Mouse (Mus musculus): ENCODE data around the gene Dlgap4. TPM values are rescaled to one million over a fixed set of nuclear protein-coding genes. Genes with fewer than 3 reads are reported as not detected.

The Dlgap4 gene
- polyA plus RNA-seq, 1 experiment from 2014 or later, result 137 TPM

GRCm38 (mm10) chr2:156645145-156645544 lies 31.6 kb downstream of the Dlgap4 start:
- Histone ChIP-seq H3K36me3 (no peaks in the 10 kb centered on the region), H3K27me3 (no peaks in the 10 kb centered on the region), H3K9ac (no peak overlapping the region), H3K27ac (no peak overlapping the region), H3K4me1 (no peaks in the 10 kb centered on the region), H3K4me2 (replicated peaks) (no peak overlapping the region), H3K4me3 (no peak overlapping the region), H3K9me3 (no peaks in the 10 kb centered on the region)
- ATAC-seq (ENCODE audit: insufficient number of reproducible peaks, insufficient read depth, low FRiP score, low TSS enrichment), result no peak
- WGBS, result 60% methylated on average over 6 of the region's 6 CpGs

GRCm38 (mm10) chr2:156646877-156647276 lies 33.4 kb downstream of the Dlgap4 start:
- Histone ChIP-seq H3K36me3 (no peaks in the 10 kb centered on the region), H3K4me3 (no peak overlapping the region), H3K9ac (no peak overlapping the region), H3K4me2 (replicated peaks) (no peak overlapping the region), H3K27me3 (no peaks in the 10 kb centered on the region), H3K4me1 (no peaks in the 10 kb centered on the region), H3K27ac (no peak overlapping the region), H3K9me3 (no peaks in the 10 kb centered on the region)
- WGBS, result 74% methylated on average over 5 of the region's 5 CpGs
- no peak for ATAC-seq (ENCODE audit: insufficient number of reproducible peaks, insufficient read depth, low FRiP score, low TSS enrichment)

- ATAC-seq (ENCODE audit: insufficient number of reproducible peaks, insufficient read depth, low FRiP score, low TSS enrichment), result no peak
- 66% methylated on average over 5 of the region's 5 CpGs for WGBS
Measured at GRCm38 (mm10) chr2:156648042-156648441, 34.5 kb downstream of the Dlgap4 start.

GRCm38 (mm10) chr2:156649450-156649849 lies 35.9 kb downstream of the Dlgap4 start:
- 76% methylated on average over 5 of the region's 5 CpGs for WGBS
- Histone ChIP-seq H3K4me2 (replicated peaks) (no peak overlapping the region), H3K4me3 (no peak overlapping the region), H3K27ac (no peak overlapping the region), H3K9me3 (no peaks in the 10 kb centered on the region), H3K36me3 (no peaks in the 10 kb centered on the region), H3K4me1 (no peaks in the 10 kb centered on the region), H3K9ac (no peak overlapping the region), H3K27me3 (no peaks in the 10 kb centered on the region)
- no peak for ATAC-seq (ENCODE audit: insufficient number of reproducible peaks, insufficient read depth, low FRiP score, low TSS enrichment)

More at GRCm38 (mm10) chr2:156648042-156648441, 34.5 kb downstream of the Dlgap4 start:
- Histone ChIP-seq H3K27me3 (no peaks in the 10 kb centered on the region), H3K9me3 (no peaks in the 10 kb centered on the region), H3K4me1 (no peaks in the 10 kb centered on the region), H3K27ac (no peak overlapping the region), H3K9ac (no peak overlapping the region), H3K36me3 (no peaks in the 10 kb centered on the region), H3K4me3 (no peak overlapping the region), H3K4me2 (replicated peaks) (no peak overlapping the region)

- no peak for ATAC-seq (ENCODE audit: insufficient number of reproducible peaks, insufficient read depth, low FRiP score, low TSS enrichment)
- WGBS, result 78% methylated on average over 6 of the region's 6 CpGs
Measured at GRCm38 (mm10) chr2:156651019-156651418, 37.5 kb downstream of the Dlgap4 start.

GRCm38 (mm10) chr2:156652841-156653240 lies 39.3 kb downstream of the Dlgap4 start:
- no peak for ATAC-seq (ENCODE audit: insufficient number of reproducible peaks, insufficient read depth, low FRiP score, low TSS enrichment)
- H3K9ac ChIP-seq, result no peak overlapping the region
- H3K4me2 ChIP-seq (replicated peaks), result no peak overlapping the region
- H3K4me3 ChIP-seq, result no peak overlapping the region
- H3K9me3 ChIP-seq, result no peaks in the 10 kb centered on the region
- no peaks in the 10 kb centered on the region for H3K27me3 ChIP-seq
- H3K4me1 ChIP-seq, result no peaks in the 10 kb centered on the region
- no peak overlapping the region for H3K27ac ChIP-seq
- no peaks in the 10 kb centered on the region for H3K36me3 ChIP-seq
- 9% methylated on average over 8 of the region's 8 CpGs for WGBS

More at GRCm38 (mm10) chr2:156651019-156651418, 37.5 kb downstream of the Dlgap4 start:
- Histone ChIP-seq H3K4me2 (replicated peaks) (no peak overlapping the region), H3K27ac (no peak overlapping the region), H3K27me3 (no peaks in the 10 kb centered on the region), H3K9me3 (no peaks in the 10 kb centered on the region), H3K4me1 (no peaks in the 10 kb centered on the region), H3K36me3 (no peaks in the 10 kb centered on the region), H3K9ac (no peak overlapping the region), H3K4me3 (no peak overlapping the region)

- Histone ChIP-seq H3K27me3 (no peaks in the 10 kb centered on the region), H3K9ac (no peak overlapping the region), H3K4me2 (replicated peaks) (no peak overlapping the region), H3K36me3 (no peaks in the 10 kb centered on the region), H3K27ac (no peak overlapping the region), H3K4me3 (no peak overlapping the region), H3K4me1 (no peaks in the 10 kb centered on the region), H3K9me3 (no peaks in the 10 kb centered on the region)
- WGBS, result 65% methylated on average over 5 of the region's 5 CpGs
- no peak for ATAC-seq (ENCODE audit: insufficient number of reproducible peaks, insufficient read depth, low FRiP score, low TSS enrichment)
Measured at GRCm38 (mm10) chr2:156654148-156654547, 40.6 kb downstream of the Dlgap4 start.

GRCm38 (mm10) chr2:156655626-156656025 lies 42.1 kb downstream of the Dlgap4 start:
- H3K4me1 ChIP-seq, result no peaks in the 10 kb centered on the region
- no peak overlapping the region for H3K4me2 ChIP-seq (replicated peaks)
- WGBS, result 62% methylated on average over 5 of the region's 5 CpGs
- no peak overlapping the region for H3K27ac ChIP-seq
- ATAC-seq (ENCODE audit: insufficient number of reproducible peaks, insufficient read depth, low FRiP score, low TSS enrichment), result no peak
- no peak overlapping the region for H3K9ac ChIP-seq
- H3K4me3 ChIP-seq, result no peak overlapping the region
- no peaks in the 10 kb centered on the region for H3K27me3 ChIP-seq
- no peaks in the 10 kb centered on the region for H3K9me3 ChIP-seq
- no peaks in the 10 kb centered on the region for H3K36me3 ChIP-seq

GRCm38 (mm10) chr2:156657522-156657921 lies 44.0 kb downstream of the Dlgap4 start:
- Histone ChIP-seq H3K9ac (no peak overlapping the region), H3K36me3 (no peaks in the 10 kb centered on the region), H3K4me3 (no peak overlapping the region), H3K27ac (no peak overlapping the region), H3K27me3 (no peaks in the 10 kb centered on the region), H3K4me1 (no peaks in the 10 kb centered on the region), H3K9me3 (no peaks in the 10 kb centered on the region), H3K4me2 (replicated peaks) (no peak overlapping the region)
- WGBS, result 90% methylated on average over 8 of the region's 8 CpGs
- ATAC-seq (ENCODE audit: insufficient number of reproducible peaks, insufficient read depth, low FRiP score, low TSS enrichment), result no peak

GRCm38 (mm10) chr2:156658221-156658620 lies 44.7 kb downstream of the Dlgap4 start:
- H3K27ac ChIP-seq, result no peak overlapping the region
- no peak overlapping the region for H3K9ac ChIP-seq
- no peak overlapping the region for H3K4me3 ChIP-seq
- no peak for ATAC-seq (ENCODE audit: insufficient number of reproducible peaks, insufficient read depth, low FRiP score, low TSS enrichment)
- WGBS, result 83% methylated on average over 10 of the region's 10 CpGs
- H3K4me1 ChIP-seq, result no peaks in the 10 kb centered on the region
- H3K4me2 ChIP-seq (replicated peaks), result no peak overlapping the region
- no peaks in the 10 kb centered on the region for H3K27me3 ChIP-seq
- H3K36me3 ChIP-seq, result no peaks in the 10 kb centered on the region
- no peaks in the 10 kb centered on the region for H3K9me3 ChIP-seq

GRCm38 (mm10) chr2:156658751-156659150 lies 45.2 kb downstream of the Dlgap4 start:
- H3K36me3 ChIP-seq, result no peaks in the 10 kb centered on the region
- H3K4me1 ChIP-seq, result no peaks in the 10 kb centered on the region
- H3K9me3 ChIP-seq, result no peaks in the 10 kb centered on the region
- 55% methylated on average over 7 of the region's 7 CpGs for WGBS
- H3K27ac ChIP-seq, result no peak overlapping the region
- H3K27me3 ChIP-seq, result no peaks in the 10 kb centered on the region
- no peak overlapping the region for H3K4me3 ChIP-seq
- ATAC-seq (ENCODE audit: insufficient number of reproducible peaks, insufficient read depth, low FRiP score, low TSS enrichment), result no peak
- no peak overlapping the region for H3K9ac ChIP-seq
- H3K4me2 ChIP-seq (replicated peaks), result no peak overlapping the region

GRCm38 (mm10) chr2:156659981-156660380 lies 46.5 kb downstream of the Dlgap4 start:
- Histone ChIP-seq H3K9ac (no peak overlapping the region), H3K4me1 (no peaks in the 10 kb centered on the region), H3K4me3 (no peak overlapping the region), H3K36me3 (no peaks in the 10 kb centered on the region), H3K4me2 (replicated peaks) (no peak overlapping the region), H3K27ac (no peak overlapping the region), H3K9me3 (no peaks in the 10 kb centered on the region), H3K27me3 (no peaks in the 10 kb centered on the region)
- 82% methylated on average over 6 of the region's 6 CpGs for WGBS
- ATAC-seq (ENCODE audit: insufficient number of reproducible peaks, insufficient read depth, low FRiP score, low TSS enrichment), result no peak

GRCm38 (mm10) chr2:156663162-156663561 lies 49.7 kb downstream of the Dlgap4 start:
- H3K27me3 ChIP-seq, result no peaks in the 10 kb centered on the region
- no peak for ATAC-seq (ENCODE audit: insufficient number of reproducible peaks, insufficient read depth, low FRiP score, low TSS enrichment)
- H3K9me3 ChIP-seq, result no peaks in the 10 kb centered on the region
- no peak overlapping the region for H3K9ac ChIP-seq
- no peaks in the 10 kb centered on the region for H3K36me3 ChIP-seq
- no peak overlapping the region for H3K27ac ChIP-seq
- no peak overlapping the region for H3K4me2 ChIP-seq (replicated peaks)
- H3K4me1 ChIP-seq, result no peaks in the 10 kb centered on the region
- H3K4me3 ChIP-seq, result no peak overlapping the region
- WGBS, result 81% methylated on average over 10 of the region's 10 CpGs
